Mouse (Mus musculus): Measurements from ENCODE around the gene Olfr601. TPM values are rescaled to one million over a fixed set of nuclear protein-coding genes. Genes with fewer than 3 reads are reported as not detected.
"Not testable (repeated sequence)": the region's sequence is repeated elsewhere in the genome, so short reads cannot be mapped to it uniquely, and the experiment has no call there.

Gene Olfr601
- not detected for total RNA-seq (2021)
- long read RNA-seq, experiment 1 = 0 reads
- long read RNA-seq, experiment 2 = 0 reads

DNA sequence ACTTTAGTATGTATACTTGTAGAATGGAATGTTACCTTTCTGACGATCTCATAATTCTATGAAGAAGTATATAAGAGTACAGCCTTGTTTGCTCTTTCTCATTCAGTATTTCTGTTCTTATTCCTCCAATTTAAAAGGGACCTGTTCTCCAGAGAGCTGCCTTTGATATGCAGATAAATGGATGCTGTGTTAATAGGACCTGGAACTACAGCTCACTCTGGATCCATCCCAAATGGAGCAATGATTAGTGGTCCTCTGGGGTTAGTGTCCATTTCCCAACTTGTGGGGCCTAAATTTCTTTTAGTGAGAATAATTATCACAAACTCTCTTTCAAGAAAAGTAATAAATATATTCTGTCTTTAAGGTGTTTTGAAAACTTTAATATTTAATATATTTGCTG, at the start of gene Olfr601:
TSS of gene Olfr601 (minus strand) at position 101 of the 400 bp plus-strand sequence.
- DNase-seq (ENCODE audit: low spot score in 2 of 2) = no peak

DNA sequence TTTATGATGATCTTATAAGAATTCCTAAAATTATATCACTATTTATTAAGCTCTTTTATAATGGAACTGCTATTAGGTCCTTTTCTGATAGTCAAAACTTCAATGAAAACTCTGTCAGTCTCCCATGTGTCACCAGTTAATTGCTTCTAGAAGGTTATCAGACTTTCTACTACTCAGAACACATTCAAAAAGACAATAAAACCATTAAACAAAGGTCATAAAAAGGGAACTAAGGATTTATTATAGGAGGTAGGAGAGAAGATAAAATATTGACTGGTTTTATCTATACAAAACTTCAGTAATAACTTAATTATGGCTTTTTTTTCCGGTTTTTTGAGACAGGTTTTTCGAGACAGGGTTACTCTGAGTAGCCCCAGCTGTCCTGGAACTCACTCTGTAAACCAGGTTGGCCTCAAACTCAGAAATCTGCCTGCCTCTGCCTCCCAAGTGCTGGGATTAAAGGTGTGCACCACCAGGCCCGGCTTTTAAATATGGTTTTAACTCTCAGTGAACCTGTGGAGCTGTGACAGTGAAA, 44.1 kb upstream of the Olfr601 start:
- not testable (repeated sequence) for DNase-seq (ENCODE audit: low spot score in 2 of 2)

DNA sequence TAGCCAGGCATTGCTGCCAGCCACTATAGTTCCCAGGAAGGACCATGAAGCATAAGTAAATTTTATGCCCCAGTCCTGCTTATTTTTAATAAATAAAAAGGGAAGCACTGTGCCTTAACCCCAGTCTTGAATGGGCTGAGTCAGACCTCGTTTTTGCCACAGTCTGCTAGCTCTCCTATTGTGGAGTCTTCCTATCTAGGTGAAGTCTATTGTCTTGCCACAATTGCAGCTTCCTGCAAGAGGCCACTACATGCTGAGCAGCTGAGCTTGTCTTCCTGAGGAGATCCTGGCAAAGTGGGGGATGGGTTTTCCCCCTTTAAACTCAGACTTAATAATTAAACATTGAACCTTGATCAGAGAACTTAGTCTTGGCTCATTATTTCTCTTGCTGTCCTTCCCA, 36.5 kb upstream of the Olfr601 start:
- no peak for DNase-seq (ENCODE audit: low spot score in 2 of 2)

DNA sequence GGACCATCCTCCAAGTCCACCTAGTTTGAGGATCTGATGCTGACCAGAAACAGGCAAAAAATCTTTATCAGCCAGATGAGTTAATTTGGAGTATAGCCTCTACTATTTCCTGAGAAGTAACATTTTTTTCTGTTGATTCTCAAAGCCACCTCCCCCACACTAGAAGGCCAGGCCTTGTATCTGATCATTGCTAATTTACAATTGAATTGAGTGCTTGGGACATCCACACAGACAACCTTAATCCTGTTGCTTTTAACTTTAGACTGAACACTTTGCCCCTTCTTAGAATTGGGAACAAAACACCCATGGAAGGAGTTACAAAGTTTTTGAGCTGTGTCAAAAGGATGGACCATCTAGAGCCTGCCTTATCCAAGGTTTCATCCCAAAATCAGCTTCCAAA, 35.3 kb upstream of the Olfr601 start:
- no peak for DNase-seq (ENCODE audit: low spot score in 2 of 2)

DNA sequence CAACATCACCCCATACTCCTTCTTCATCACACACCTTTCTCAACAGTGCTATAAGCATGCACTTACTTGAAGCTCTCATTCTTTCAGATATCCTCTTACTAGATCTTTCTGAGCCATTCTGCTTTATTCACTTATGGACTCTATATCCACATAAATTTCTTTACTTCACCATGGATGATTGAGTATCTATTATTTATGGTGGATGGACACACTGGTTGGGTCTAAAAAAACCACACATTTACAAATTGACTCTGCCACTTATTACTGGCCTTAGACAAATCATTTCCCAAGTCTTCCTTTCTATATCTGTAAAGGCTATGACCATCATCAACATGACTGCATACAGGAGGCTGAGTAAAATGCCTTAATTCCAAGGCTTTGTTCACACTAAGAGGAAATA, 23.6 kb upstream of the Olfr601 start, which contains the start of gene Olfr603:
TSS of gene Olfr603 (minus strand) at position 101 of the 400 bp plus-strand sequence.
- DNase-seq (ENCODE audit: low spot score in 2 of 2) = no peak

DNA sequence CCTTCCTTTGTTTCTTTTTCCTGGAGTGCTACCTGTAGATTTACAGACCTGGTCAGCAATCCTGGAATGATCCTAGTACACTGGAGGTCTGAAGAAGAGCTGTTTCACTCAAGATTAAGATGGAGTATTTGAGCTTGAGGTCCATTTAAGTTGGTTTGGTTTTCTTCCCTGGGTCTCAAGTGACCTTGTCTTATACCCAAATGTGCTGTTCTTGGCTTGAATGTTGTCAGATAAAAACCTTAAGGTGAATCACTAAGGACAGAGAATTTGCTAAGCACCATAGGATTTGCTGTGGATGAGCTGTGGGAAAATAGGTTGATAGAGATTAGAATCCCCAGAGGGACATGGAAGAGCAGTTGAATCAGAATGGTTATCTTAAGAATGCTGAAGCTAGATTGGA, 12.9 kb downstream of the Olfr601 start, which contains the start of gene Olfr600:
TSS of gene Olfr600 (minus strand) at position 101 of the 400 bp plus-strand sequence.
- DNase-seq (ENCODE audit: low spot score in 2 of 2) = no peak

DNA sequence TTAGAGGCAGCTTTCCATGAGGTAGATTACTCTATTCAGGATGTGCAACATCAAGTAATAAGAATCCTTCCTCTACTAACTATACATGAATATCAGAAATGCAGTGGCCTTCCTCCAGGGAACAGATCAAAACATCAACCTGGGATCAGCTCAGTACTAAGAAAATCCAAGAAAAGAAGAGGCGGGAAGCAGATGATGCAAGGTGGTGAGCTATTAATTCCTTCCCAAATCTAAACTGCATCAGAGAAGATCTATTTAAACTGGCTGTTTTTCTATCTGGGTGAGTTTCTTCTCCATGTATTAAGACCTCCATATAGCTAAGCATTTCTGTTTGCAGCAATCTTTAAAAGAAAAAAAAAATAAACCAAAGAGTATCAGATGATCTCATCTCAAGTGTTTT, 26.8 kb downstream of the Olfr601 start, which contains the start of gene Olfr599:
TSS of gene Olfr599 (plus strand) at position 301 of the 400 bp plus-strand sequence.
- DNase-seq (ENCODE audit: low spot score in 2 of 2) = no peak

DNA sequence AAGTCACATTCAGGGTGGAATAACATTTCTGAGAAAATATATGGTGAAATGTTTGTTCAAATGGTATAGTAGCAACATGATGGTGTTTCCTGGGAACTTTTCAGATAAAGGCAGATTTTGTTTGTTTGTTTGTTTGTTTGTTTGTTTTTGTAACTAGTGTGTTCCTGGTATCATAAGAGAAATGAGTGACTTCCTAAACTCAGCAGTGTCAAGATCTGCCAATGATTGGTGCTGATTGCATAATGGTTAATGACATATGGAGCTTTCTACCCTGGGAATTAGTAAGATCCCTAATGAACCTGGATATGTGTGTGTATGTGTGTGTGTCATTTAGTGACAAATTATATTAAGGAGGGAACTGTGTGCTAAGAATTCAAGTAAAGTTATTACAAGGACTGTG, 39.2 kb downstream of the Olfr601 start, which contains the start of gene Olfr598:
TSS of gene Olfr598 (plus strand) at position 301 of the 400 bp plus-strand sequence.
- DNase-seq (ENCODE audit: low spot score in 2 of 2) = no peak

DNA sequence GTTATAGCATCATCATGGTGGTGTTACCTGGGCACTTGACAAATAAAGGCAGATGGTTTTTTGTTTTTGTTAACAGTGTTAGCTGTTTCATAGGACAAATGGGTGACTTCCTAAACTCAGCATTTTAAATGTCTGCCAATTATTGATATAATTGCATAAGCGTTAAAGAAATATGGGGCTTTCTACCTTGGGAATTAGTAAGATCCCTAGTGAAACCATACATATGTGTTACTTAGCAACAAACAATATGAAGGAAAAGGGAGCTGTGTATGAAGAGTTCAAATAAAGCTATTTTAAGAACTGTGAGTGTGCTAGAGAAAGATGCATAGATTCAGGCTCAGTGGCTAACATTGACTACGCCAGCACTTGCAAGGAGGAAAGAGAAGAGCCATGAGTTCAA, 46.4 kb downstream of the Olfr601 start, which contains the start of gene Olfr597:
TSS of gene Olfr597 (plus strand) at position 301 of the 400 bp plus-strand sequence.
- DNase-seq (ENCODE audit: low spot score in 2 of 2) = not testable (repeated sequence)

Other genes starting within 250 kb of the Olfr601 start
- gene Olfr586, start 237.0 kb downstream of the Olfr601 start, total RNA-seq (2021) = not detected
- not detected for gene Olfr588-ps1, start 221.8 kb downstream of the Olfr601 start, total RNA-seq (2021)
- gene Olfr589, start 206.3 kb downstream of the Olfr601 start, total RNA-seq (2021) = not detected
- gene Olfr591, start 184.3 kb downstream of the Olfr601 start, total RNA-seq (2021) = not detected
- not detected for gene Olfr592, start 177.9 kb downstream of the Olfr601 start, total RNA-seq (2021)
- not detected for gene Olfr593, start 150.8 kb downstream of the Olfr601 start, total RNA-seq (2021)
- gene Olfr594, start 145.7 kb downstream of the Olfr601 start, total RNA-seq (2021) = not detected
- gene Usp17ld, start 110.2 kb downstream of the Olfr601 start, total RNA-seq (2021) = not detected
- not detected for gene Olfr596, start 57.0 kb downstream of the Olfr601 start, total RNA-seq (2021)
- gene Olfr597, start 46.3 kb downstream of the Olfr601 start, total RNA-seq (2021) = not detected
- gene Olfr598, start 39.1 kb downstream of the Olfr601 start, total RNA-seq (2021) = not detected
- gene Olfr599, start 26.7 kb downstream of the Olfr601 start, total RNA-seq (2021) = not detected
- not detected for gene Olfr600, start 13.0 kb downstream of the Olfr601 start, total RNA-seq (2021)
- gene Olfr603, start 23.5 kb upstream of the Olfr601 start, total RNA-seq (2021) = not detected
- not detected for gene Usp17lc, start 52.4 kb upstream of the Olfr601 start, total RNA-seq (2021)
- not detected for gene Olfr605, start 82.8 kb upstream of the Olfr601 start, total RNA-seq (2021)
- not detected for gene Olfr606, start 86.4 kb upstream of the Olfr601 start, total RNA-seq (2021)
- gene Olfr607, start 101.5 kb upstream of the Olfr601 start, total RNA-seq (2021) = not detected
- gene Olfr608, start 107.2 kb upstream of the Olfr601 start, total RNA-seq (2021) = not detected
- not detected for gene Olfr609, start 135.4 kb upstream of the Olfr601 start, total RNA-seq (2021)
- gene Olfr610, start 149.5 kb upstream of the Olfr601 start, total RNA-seq (2021) = not detected
- not detected for gene Olfr611, start 158.2 kb upstream of the Olfr601 start, total RNA-seq (2021)
- gene Olfr612, start 180.1 kb upstream of the Olfr601 start, total RNA-seq (2021) = not detected
- gene Olfr613, start 185.4 kb upstream of the Olfr601 start, total RNA-seq (2021) = not detected
- gene Olfr615, start 193.4 kb upstream of the Olfr601 start, total RNA-seq (2021) = not detected
- not detected for gene Olfr616, start 206.5 kb upstream of the Olfr601 start, total RNA-seq (2021)
- not detected for gene Olfr617, start 210.4 kb upstream of the Olfr601 start, total RNA-seq (2021)
- not detected for gene Olfr618, start 227.4 kb upstream of the Olfr601 start, total RNA-seq (2021)
- not detected for gene Olfr619, start 237.9 kb upstream of the Olfr601 start, total RNA-seq (2021)
- not detected for gene Olfr620, start 249.9 kb upstream of the Olfr601 start, total RNA-seq (2021)

Data from layer of hippocampus, postnatal 14 days (tissue).